In the genomic region with DNA sequence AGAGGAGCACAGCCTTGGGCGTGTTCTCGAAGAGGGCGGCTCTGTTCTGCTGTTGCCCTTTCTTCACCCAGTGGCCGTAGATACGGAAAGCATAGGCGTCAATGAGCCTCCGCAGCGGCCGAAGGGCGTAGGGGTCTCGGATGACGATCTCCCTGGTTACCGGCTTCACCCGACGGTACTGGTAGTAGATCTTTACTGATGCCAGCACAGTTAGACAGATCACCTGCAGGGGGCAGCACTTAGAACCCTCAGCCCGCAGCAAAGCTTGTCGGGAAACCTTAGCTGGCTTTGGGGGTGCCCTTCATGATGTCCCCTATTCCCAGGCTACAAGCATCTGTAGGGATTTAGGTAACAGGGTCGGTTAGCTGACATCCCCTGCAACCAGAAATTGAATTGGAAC, we compare ENCODE assay signal across 1 mouse cellular context.
TF ChIP-seq lines count a peak whose summit lies in the region.

No protein-coding gene starts in this region.

TF ChIP-seq in MEL, 35 proteins besides CTCF, POLR2A, EP300 and RAD21:
- TF ChIP-seq SMC3 (IDR thresholded peaks at IDR 0.05; ENCODE audit: low read depth, low read length) (peak; percentile 29), UBTF (IDR thresholded peaks at IDR 0.05; ENCODE audit: borderline replicate concordance, insufficient read depth, low read depth, low read length) (no peak)
TF ChIP-seq in MEL: peak in this region for 1.
